Mouse (Mus musculus) heart, postnatal 10 days (tissue): ENCODE data around the gene Rnf150. TPM values are rescaled to one million over a fixed set of nuclear protein-coding genes. Genes with fewer than 3 reads are reported as not detected.
A peak's percentile ranks its signal among the peaks of the same experiment; 100 is the strongest.

Source experiments
- DNase-seq, 2 experiments: peaks; one replicate each; pipeline ENCODE4 v3.0.0; 2021
- intact Hi-C: fragments of 180-260 bp; cut with DNase I; formaldehyde crosslinking; loops from one replicate; pipeline ENCODE4 v1.15.1; 2025
- total RNA-seq, 2 experiments: library from RNA; stranded (reverse); gene quantifications; 2 replicates each; pipeline ENCODE4 v1.2.3; 2021

Rnf150 gene
- 10 to 100 TPM; 10.2 to 12.1 TPM for total RNA-seq

- intact Hi-C loops: loop anchor here (1.0 to 5.0 kb wide), 3 partner anchors 104 to 479 kb away; no protein-coding TSS in a partner anchor
- peak; percentile 90 for DNase-seq
These were observed at the start of gene Rnf150 for GRCm38 (mm10) chr8:82863041-82863744. Gene Rnf150, plus strand, starts transcription at chr8:82863356.

- DNase-seq: no peak
These were observed 36.8 kb upstream of the Rnf150 start for GRCm38 (mm10) chr8:82826135-82827046.

GRCm38 (mm10) chr8:82840415-82840814 lies 22.7 kb upstream of the Rnf150 start:
- no peak for DNase-seq
- intact Hi-C loops: loop anchor here (5.0 to 10.0 kb wide), 3 partner anchors 148 to 1496 kb away; partner anchors contain the start of gene Inpp4b

More at GRCm38 (mm10) chr8:82826135-82827046, 36.8 kb upstream of the Rnf150 start:
- intact Hi-C loops: no loop called here

- DNase-seq: peak in 1 of 2 experiments; percentile 22
- intact Hi-C loops: loop anchor here (5.0 to 10.0 kb wide), 3 partner anchors 149 to 1496 kb away; partner anchors contain the start of gene Inpp4b
These were observed 22.2 kb upstream of the Rnf150 start for GRCm38 (mm10) chr8:82840963-82841362.

- intact Hi-C loops: loop anchor here (5.0 to 10.0 kb wide), 3 partner anchors 149 to 1497 kb away; partner anchors contain the start of gene Inpp4b
- DNase-seq: peak in 1 of 2 experiments; percentile 34
These were observed 21.5 kb upstream of the Rnf150 start for GRCm38 (mm10) chr8:82841520-82842142.

GRCm38 (mm10) chr8:82843697-82844096 lies 19.5 kb upstream of the Rnf150 start:
- intact Hi-C loops: loop anchor here (5.0 to 10.0 kb wide), 3 partner anchors 151 to 1499 kb away; partner anchors contain the start of gene Inpp4b
- no peak for DNase-seq

- DNase-seq: no peak
- intact Hi-C loops: loop anchor here (5.0 to 10.0 kb wide), 3 partner anchors 152 to 1500 kb away; partner anchors contain the start of gene Inpp4b
These were observed 18.7 kb upstream of the Rnf150 start for GRCm38 (mm10) chr8:82844413-82844812.

- no peak for DNase-seq
- intact Hi-C loops: loop anchor here (10.0 kb wide), 2 partner anchors 491 to 1501 kb away; partner anchors contain the start of gene Inpp4b
These were observed 17.1 kb upstream of the Rnf150 start for GRCm38 (mm10) chr8:82846098-82846497.

GRCm38 (mm10) chr8:82846730-82847129 lies 16.4 kb upstream of the Rnf150 start:
- intact Hi-C loops: loop anchor here (10.0 kb wide), 2 partner anchors 492 to 1502 kb away; partner anchors contain the start of gene Inpp4b
- DNase-seq: no peak

GRCm38 (mm10) chr8:82858541-82859342 lies 4.4 kb upstream of the Rnf150 start:
- DNase-seq: peak; percentile 48 to 51
- intact Hi-C loops: no loop called here

- intact Hi-C loops: no loop called here
- DNase-seq: no peak
These were observed 3.9 kb upstream of the Rnf150 start for GRCm38 (mm10) chr8:82859343-82859620.

GRCm38 (mm10) chr8:82863745-82864520 lies 777 bp downstream of the Rnf150 start:
- intact Hi-C loops: loop anchor here (1.0 to 5.0 kb wide), 3 partner anchors 103 to 478 kb away; no protein-coding TSS in a partner anchor
- DNase-seq: peak; percentile 76 to 79

- DNase-seq: peak in 1 of 2 experiments; percentile 58
- intact Hi-C loops: loop anchor here (5.0 kb wide), 2 partner anchors 103 to 478 kb away; no protein-coding TSS in a partner anchor
These were observed 1.3 kb downstream of the Rnf150 start for GRCm38 (mm10) chr8:82864521-82864818.

GRCm38 (mm10) chr8:82865239-82865638 lies 2.1 kb downstream of the Rnf150 start:
- no peak for DNase-seq
- intact Hi-C loops: no loop called here

- no peak for DNase-seq
- intact Hi-C loops: no loop called here
These were observed 3.1 kb downstream of the Rnf150 start for GRCm38 (mm10) chr8:82866251-82866650.

- DNase-seq: no peak
- intact Hi-C loops: loop anchor here (5.0 kb wide), 1 partner anchor 61 kb away; no protein-coding TSS in a partner anchor
These were observed 7.8 kb downstream of the Rnf150 start for GRCm38 (mm10) chr8:82870840-82871490.

- no peak for DNase-seq
- intact Hi-C loops: loop anchor here (5.0 kb wide), 1 partner anchor 60 kb away; no protein-coding TSS in a partner anchor
These were observed 8.8 kb downstream of the Rnf150 start for GRCm38 (mm10) chr8:82871986-82872385.

- intact Hi-C loops: loop anchor here (5.0 kb wide), 1 partner anchor 58 kb away; no protein-coding TSS in a partner anchor
- DNase-seq: no peak
These were observed 10.9 kb downstream of the Rnf150 start for GRCm38 (mm10) chr8:82874102-82874501.
